Mouse (Mus musculus) midbrain, embryonic 11.5 days (tissue): Measurements from ENCODE around the gene Fmnl2. TPM values are rescaled to one million over a fixed set of nuclear protein-coding genes. Genes with fewer than 3 reads are reported as not detected.
A peak's percentile ranks its signal among the peaks of the same experiment; 100 is the strongest.

Experiments used
- ATAC-seq: fragments of 200-750 bp; cut with Nextera tagmentation; 2 replicates; pipeline ENCODE4 v1.8.0; 2017; ENCODE audit warnings: moderate TSS enrichment, moderate library complexity; ENCODE audit not compliant: low FRiP score
- DNase-seq: peaks from one replicate; pipeline ENCODE4 v3.0.0; 2015; ENCODE audit warnings: low spot score; ENCODE audit errors: missing footprints
- H3K27ac ChIP-seq: fragments of 300-500 bp; sonication (generic); 2 replicates; pipeline ENCODE4 v1.5.1; 2014; ENCODE audit warnings: low read depth, low read length
- H3K27me3 ChIP-seq: fragments of 300-500 bp; sonication (generic); 2 replicates; pipeline ENCODE4 v1.6.1; 2014; ENCODE audit warnings: mild to moderate bottlenecking, low read length, moderate library complexity, mixed read lengths; ENCODE audit not compliant: control insufficient read depth, insufficient read depth
- H3K36me3 ChIP-seq: fragments of 300-500 bp; sonication (generic); 2 replicates; pipeline ENCODE4 v1.6.1; 2014; ENCODE audit warnings: mild to moderate bottlenecking, low read length, moderate library complexity, mixed read lengths; ENCODE audit not compliant: control insufficient read depth, insufficient read depth
- H3K4me1 ChIP-seq: fragments of 300-500 bp; sonication (generic); 2 replicates; pipeline ENCODE4 v1.6.1; 2014; ENCODE audit warnings: low read length; ENCODE audit not compliant: control insufficient read depth, insufficient read depth
- H3K4me2 ChIP-seq: fragments of 300-500 bp; sonication (generic); 2 replicates; pipeline ENCODE4 v1.6.1; 2014; ENCODE audit warnings: mild to moderate bottlenecking, moderate library complexity
- H3K4me3 ChIP-seq: fragments of 300-500 bp; sonication (generic); 2 replicates; pipeline ENCODE4 v1.5.1; 2014; ENCODE audit warnings: low read depth, low read length
- H3K9ac ChIP-seq: fragments of 300-500 bp; sonication (generic); 2 replicates; pipeline ENCODE4 v1.6.1; 2014; ENCODE audit warnings: low read length
- H3K9me3 ChIP-seq: fragments of 300-500 bp; sonication (generic); 2 replicates; pipeline ENCODE4 v1.6.1; 2016; ENCODE audit warnings: low read length; ENCODE audit not compliant: control insufficient read depth
- WGBS: fragments of 180-500 bp; shearing (Covaris S2); extraction: QIAGEN DNeasy Blood & Tissue Kit; methylation state at CpG from one replicate; pipeline ENCODE4 v1.1.7; 2014; 5-methylcytosine and 5-hydroxymethylcytosine counted together
- polyA plus RNA-seq: library from polyadenylated mRNA; unstranded; fragments of >200 nt; fragmentation: Nextera tagmentation; extraction: Ambion mirVana; gene quantifications from 2 replicates; pipeline ENCODE4 v1.2.1, GENCODE M21; 2014

Fmnl2 gene
- polyA plus RNA-seq, 1 experiment from 2014 or later: 9.4 TPM

DNA sequence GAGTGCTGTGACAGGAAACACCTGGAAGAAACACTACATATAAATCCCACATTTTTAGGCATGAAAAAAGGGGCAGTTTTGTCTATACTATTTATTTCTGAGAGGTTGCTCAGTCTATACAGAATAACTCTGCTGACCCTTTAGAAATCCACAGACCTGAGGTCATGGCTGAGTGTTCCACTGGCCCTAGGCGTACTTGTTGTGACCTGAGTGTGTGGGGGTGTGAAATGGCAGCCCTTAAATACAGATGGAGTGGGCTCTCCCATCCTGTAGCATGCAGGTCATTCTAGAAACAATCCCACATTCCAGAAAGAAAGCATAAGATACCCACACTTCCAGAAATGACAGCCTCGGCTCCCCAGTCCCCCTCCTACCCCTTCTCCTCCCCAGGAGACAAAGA, 180.6 kb downstream of the Fmnl2 start:
- Histone ChIP-seq H3K9ac (0 out of 2 replicates have a peak overlapping the region, but pooled peaks have one; percentile 30), H3K4me3 (no peak overlapping the region), H3K4me2 (no peak overlapping the region), H3K27me3 (no peaks in the 10 kb centered on the region), H3K36me3 (no peaks in the 10 kb centered on the region), H3K4me1 (peaks cover 10% of the 10 kb centered on the region), H3K27ac (no peak overlapping the region), H3K9me3 (no peaks in the 10 kb centered on the region)
- 25% methylated on average over 2 of the region's 2 CpGs for WGBS
- ATAC-seq (peak; percentile 45), DNase-seq (peak; percentile 79)

GRCm38 (mm10) chr2:53038737-53039136, 181.1 kb downstream of the Fmnl2 start:
- 10% methylated on average over 9 of the region's 9 CpGs for WGBS
- peak; percentile 78 for ATAC-seq
- 0 out of 2 replicates have a peak overlapping the region, but pooled peaks have one; percentile 30 for H3K9ac ChIP-seq
- H3K4me1 ChIP-seq: peaks cover 10% of the 10 kb centered on the region
- H3K27me3 ChIP-seq: no peaks in the 10 kb centered on the region
- peak; percentile 85 for DNase-seq
- H3K27ac ChIP-seq: no peak overlapping the region
- no peaks in the 10 kb centered on the region for H3K9me3 ChIP-seq
- no peak overlapping the region for H3K4me3 ChIP-seq
- H3K36me3 ChIP-seq: no peaks in the 10 kb centered on the region
- H3K4me2 ChIP-seq: no peak overlapping the region

- 82% methylated on average over 6 of the region's 6 CpGs for WGBS
- Histone ChIP-seq H3K4me1 (no peaks in the 10 kb centered on the region), H3K9me3 (no peaks in the 10 kb centered on the region), H3K4me3 (no peak overlapping the region), H3K9ac (no peak overlapping the region), H3K4me2 (no peak overlapping the region), H3K27ac (no peak overlapping the region), H3K27me3 (no peaks in the 10 kb centered on the region), H3K36me3 (no peaks in the 10 kb centered on the region)
- ATAC-seq (no peak), DNase-seq (no peak)
Measured at GRCm38 (mm10) chr2:53047031-53047430, 189.4 kb downstream of the Fmnl2 start.

- Histone ChIP-seq H3K9me3 (no peaks in the 10 kb centered on the region), H3K36me3 (no peaks in the 10 kb centered on the region), H3K27ac (no peak overlapping the region), H3K9ac (no peak overlapping the region), H3K4me3 (no peak overlapping the region), H3K27me3 (no peaks in the 10 kb centered on the region), H3K4me1 (no peaks in the 10 kb centered on the region), H3K4me2 (no peak overlapping the region)
- ATAC-seq: no peak
- DNase-seq: no peak
- WGBS: 100% methylated on average over 1 of the region's 1 CpGs
Measured at GRCm38 (mm10) chr2:53047749-53048387, 190.2 kb downstream of the Fmnl2 start.

DNA sequence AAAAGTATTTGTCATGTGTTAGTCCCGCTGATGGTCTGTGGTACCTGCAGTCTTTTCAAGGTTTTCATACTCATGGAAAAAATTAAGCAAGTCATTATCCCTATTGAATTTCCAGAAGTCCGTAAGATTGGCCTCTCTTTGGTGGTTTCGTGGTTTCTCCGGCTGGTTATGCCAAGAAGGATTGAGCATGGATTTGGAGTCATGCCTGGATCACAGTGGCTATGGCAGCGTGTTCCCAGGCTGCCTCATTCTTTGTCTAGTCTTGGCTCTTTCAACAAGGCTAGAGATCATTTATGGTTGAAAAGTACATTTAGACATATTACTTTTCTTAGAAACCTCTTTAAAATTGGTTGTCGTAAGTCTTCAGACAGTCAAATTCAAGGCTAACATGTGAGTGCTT, 192.7 kb downstream of the Fmnl2 start:
- Histone ChIP-seq H3K9ac (no peak overlapping the region), H3K4me1 (no peaks in the 10 kb centered on the region), H3K27me3 (no peaks in the 10 kb centered on the region), H3K4me3 (no peak overlapping the region), H3K36me3 (no peaks in the 10 kb centered on the region), H3K4me2 (no peak overlapping the region), H3K9me3 (no peaks in the 10 kb centered on the region), H3K27ac (no peak overlapping the region)
- WGBS: 91% methylated on average over 6 of the region's 6 CpGs
- no peak for DNase-seq
- ATAC-seq: no peak

GRCm38 (mm10) chr2:53051502-53051901, 193.8 kb downstream of the Fmnl2 start:
- 88% methylated on average over 8 of the region's 8 CpGs for WGBS
- no peak for ATAC-seq

DNA sequence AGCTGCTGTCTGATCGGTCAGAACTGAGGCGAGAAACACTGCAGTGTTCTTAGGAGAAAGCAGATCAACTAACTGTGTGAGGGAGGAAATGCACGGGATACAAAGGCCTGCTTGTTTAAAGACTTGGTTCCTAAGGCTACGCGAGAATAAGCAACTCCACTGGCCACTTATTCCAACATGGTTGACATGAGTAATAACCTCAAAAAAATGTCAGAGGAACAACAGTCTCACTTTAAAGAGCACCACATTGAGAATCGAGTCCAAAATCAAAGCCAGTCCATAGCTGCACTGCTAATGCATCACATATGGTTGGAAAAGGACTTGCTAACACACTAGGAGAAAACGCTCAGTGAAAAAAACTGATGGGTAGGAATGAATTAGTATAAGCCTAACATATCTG, 196.1 kb downstream of the Fmnl2 start:
- 86% methylated on average over 7 of the region's 7 CpGs for WGBS
- Histone ChIP-seq H3K27me3 (no peaks in the 10 kb centered on the region), H3K4me2 (no peak overlapping the region), H3K9ac (no peak overlapping the region), H3K4me3 (no peak overlapping the region), H3K4me1 (no peaks in the 10 kb centered on the region), H3K9me3 (no peaks in the 10 kb centered on the region), H3K36me3 (no peaks in the 10 kb centered on the region), H3K27ac (no peak overlapping the region)
- ATAC-seq: no peak
- no peak for DNase-seq

More at GRCm38 (mm10) chr2:53051502-53051901, 193.8 kb downstream of the Fmnl2 start:
- no peaks in the 10 kb centered on the region for H3K27me3 ChIP-seq
- DNase-seq: no peak
- no peak overlapping the region for H3K4me3 ChIP-seq
- H3K4me1 ChIP-seq: no peaks in the 10 kb centered on the region
- no peak overlapping the region for H3K9ac ChIP-seq
- no peak overlapping the region for H3K4me2 ChIP-seq
- H3K36me3 ChIP-seq: no peaks in the 10 kb centered on the region
- no peak overlapping the region for H3K27ac ChIP-seq
- no peaks in the 10 kb centered on the region for H3K9me3 ChIP-seq

DNA sequence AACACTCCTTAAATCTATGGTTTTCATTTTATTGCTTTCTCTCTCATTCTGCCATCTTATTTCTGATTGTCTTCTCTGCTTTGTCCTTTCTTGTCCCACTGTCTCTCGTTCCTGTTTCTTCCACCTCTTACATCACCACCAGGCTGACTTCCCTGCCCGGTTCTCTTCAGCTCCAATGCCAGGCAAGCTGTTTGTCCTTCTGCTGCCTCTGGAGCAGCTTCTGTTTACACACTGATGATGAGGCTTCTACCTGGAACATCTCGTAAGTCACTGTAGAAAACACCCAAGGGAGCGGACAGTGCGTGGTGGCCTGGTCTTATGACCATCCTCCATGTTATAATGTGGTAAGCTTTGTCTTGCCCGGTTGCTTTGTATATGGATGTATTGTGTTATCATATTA, 198.9 kb downstream of the Fmnl2 start:
- no peaks in the 10 kb centered on the region for H3K36me3 ChIP-seq
- H3K4me2 ChIP-seq: no peak overlapping the region
- no peak overlapping the region for H3K9ac ChIP-seq
- no peaks in the 10 kb centered on the region for H3K4me1 ChIP-seq
- ATAC-seq (no peak), DNase-seq (no peak)
- H3K27ac ChIP-seq: no peak overlapping the region
- no peaks in the 10 kb centered on the region for H3K9me3 ChIP-seq
- no peak overlapping the region for H3K4me3 ChIP-seq
- H3K27me3 ChIP-seq: no peaks in the 10 kb centered on the region
- 94% methylated on average over 6 of the region's 6 CpGs for WGBS

GRCm38 (mm10) chr2:53057291-53057690, 199.6 kb downstream of the Fmnl2 start:
- ATAC-seq: no peak
- Histone ChIP-seq H3K4me2 (no peak overlapping the region), H3K9ac (no peak overlapping the region), H3K4me3 (no peak overlapping the region), H3K27me3 (no peaks in the 10 kb centered on the region), H3K9me3 (no peaks in the 10 kb centered on the region), H3K4me1 (no peaks in the 10 kb centered on the region), H3K27ac (no peak overlapping the region), H3K36me3 (no peaks in the 10 kb centered on the region)
- no peak for DNase-seq
- WGBS: 96% methylated on average over 2 of the region's 2 CpGs
